Mouse (Mus musculus): Measurements from ENCODE around the gene Trpv2.

GRCm38 (mm10) chr11:62630225-62630821 is 56.0 kb downstream of the Trpv2 start:
- no peak for TF ChIP-seq CTCF (IDR thresholded peaks at IDR 0.05; ENCODE audit: low read depth, low read length)
- no peak for TF ChIP-seq POLR2A (IDR thresholded peaks at IDR 0.05; ENCODE audit: borderline replicate concordance, low read depth, low read length)

Data from bone marrow macrophage, adult 2 months (primary cell).